In the genomic region with DNA sequence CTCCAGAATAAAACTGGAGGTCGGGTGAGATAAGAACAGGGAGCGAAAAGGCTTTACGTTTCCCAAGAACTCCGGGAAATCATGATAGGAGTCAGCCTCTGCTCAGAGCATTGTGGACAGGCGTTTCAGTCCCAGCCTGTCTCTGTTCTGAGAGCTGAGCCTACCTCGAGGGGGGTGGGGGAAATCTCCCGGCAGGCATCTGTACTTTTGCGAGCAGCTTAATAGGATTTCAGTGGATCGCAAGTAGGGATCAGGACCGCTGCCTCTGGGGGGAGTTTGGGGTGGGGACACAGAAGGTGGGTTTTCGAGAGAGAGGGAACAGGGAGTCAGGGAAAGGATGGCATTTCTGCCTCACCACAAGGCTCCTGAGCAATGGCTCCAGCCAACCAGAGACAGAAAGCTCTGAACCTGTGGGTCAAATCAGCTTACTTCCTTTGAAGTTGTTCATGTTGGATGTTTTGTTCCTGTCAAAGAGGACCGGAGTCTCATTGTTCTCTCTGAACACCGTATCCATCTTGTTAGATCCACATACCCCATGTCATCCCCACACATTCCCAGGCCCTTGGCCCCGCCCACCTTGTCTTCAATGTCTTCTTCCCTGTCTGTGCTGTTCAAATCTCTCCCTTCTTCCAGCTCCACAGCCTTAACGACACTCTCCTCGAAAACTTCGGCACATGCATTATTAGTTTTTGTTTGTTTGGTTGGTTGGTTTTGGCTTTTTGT, we compare ENCODE assay signal across 12 mouse cellular contexts.
DNase-seq lines count a peak whose midpoint lies in the region; ATAC-seq and TF ChIP-seq lines count a peak whose summit lies in the region.
"Had no signal": no experiment of that assay in that cellular context is flagged by ENCODE, and none has a peak within 500 bp of the region (broad histone marks: within the 10 kb centered on the region; RNA-seq: fewer than 3 reads in every experiment).

No protein-coding gene starts in this region.

- H3K27ac ChIP-seq in kidney, embryonic 15.5 days = no peak overlapping the region
- no peak overlapping the region for H3K27ac ChIP-seq in embryonic facial prominence, embryonic 13.5 days
- H3K27ac ChIP-seq in midbrain, embryonic 11.5 days (ENCODE audit: low read depth, low read length) = no peak overlapping the region
- H3K27ac ChIP-seq in kidney, adult 2 months (ENCODE audit: insufficient read depth, low read depth, low read length) = no peak overlapping the region
- H3K27ac ChIP-seq: lung, embryonic 15.5 days had no signal

- H3K4me1 ChIP-seq in kidney, embryonic 15.5 days = peaks cover 26% of the 10 kb centered on the region
- peaks cover 4% of the 10 kb centered on the region; the same call in 1 of the 2 replicates for H3K4me1 ChIP-seq in embryonic facial prominence, embryonic 13.5 days
- H3K4me1 ChIP-seq in midbrain, embryonic 11.5 days (ENCODE audit: control insufficient read depth, insufficient read depth, low read length) = peaks cover 4% of the 10 kb centered on the region
- no peaks in the 10 kb centered on the region for H3K4me1 ChIP-seq in kidney, adult 2 months (ENCODE audit: control insufficient read depth, insufficient read depth, low read length)
- H3K4me1 ChIP-seq: lung, embryonic 15.5 days had no signal

- H3K36me3 ChIP-seq in kidney, embryonic 15.5 days = no peaks in the 10 kb centered on the region
- H3K36me3 ChIP-seq in embryonic facial prominence, embryonic 13.5 days = no peaks in the 10 kb centered on the region
- no peaks in the 10 kb centered on the region for H3K36me3 ChIP-seq in midbrain, embryonic 11.5 days (ENCODE audit: control insufficient read depth, insufficient read depth, low read length)
- H3K36me3 ChIP-seq in kidney, adult 2 months (ENCODE audit: control insufficient read depth, insufficient read depth, low read length) = no peaks in the 10 kb centered on the region
- H3K36me3 ChIP-seq: lung, embryonic 15.5 days had no signal

- no peak for TF ChIP-seq POLR2A in kidney, adult 2 months (IDR thresholded peaks at IDR 0.05; ENCODE audit: low read depth, low read length)

- no peak overlapping the region for H3K4me3 ChIP-seq in kidney, embryonic 15.5 days (replicated peaks)
- no peak overlapping the region for H3K4me3 ChIP-seq in embryonic facial prominence, embryonic 13.5 days
- H3K4me3 ChIP-seq in midbrain, embryonic 11.5 days (ENCODE audit: low read depth, low read length) = peak overlapping the region; percentile 15; the same call in 1 of the 2 replicates
- H3K4me3 ChIP-seq in kidney, adult 2 months (ENCODE audit: insufficient read depth, low read depth, low read length) = no peak overlapping the region
- H3K4me3 ChIP-seq: lung, embryonic 15.5 days had no signal

- H3K9ac ChIP-seq in kidney, embryonic 15.5 days = no peak overlapping the region
- no peak overlapping the region for H3K9ac ChIP-seq in embryonic facial prominence, embryonic 13.5 days
- peak overlapping the region; percentile 10; the same call in 1 of the 2 replicates for H3K9ac ChIP-seq in midbrain, embryonic 11.5 days (ENCODE audit: low read length)
- H3K9ac ChIP-seq: lung, embryonic 15.5 days had no signal

- H3K4me2 ChIP-seq in kidney, embryonic 15.5 days = peak overlapping the region; percentile 33; the same call in 1 of the 2 replicates
- peak overlapping the region; percentile 41 for H3K4me2 ChIP-seq in embryonic facial prominence, embryonic 13.5 days
- peak overlapping the region; percentile 32 for H3K4me2 ChIP-seq in midbrain, embryonic 11.5 days
- H3K4me2 ChIP-seq: lung, embryonic 15.5 days had no signal

- peaks cover 34% of the 10 kb centered on the region for H3K27me3 ChIP-seq in kidney, embryonic 15.5 days
- peaks cover 13% of the 10 kb centered on the region; the same call in 1 of the 2 replicates for H3K27me3 ChIP-seq in embryonic facial prominence, embryonic 13.5 days
- H3K27me3 ChIP-seq in midbrain, embryonic 11.5 days (ENCODE audit: control insufficient read depth, insufficient read depth, low read length) = no peaks in the 10 kb centered on the region
- H3K27me3 ChIP-seq in kidney, adult 2 months (replicated peaks; ENCODE audit: control insufficient read depth, insufficient read depth, low read length) = no peaks in the 10 kb centered on the region

- no peak for ATAC-seq in kidney, embryonic 15.5 days (replicated peaks; ENCODE audit: low FRiP score)
- ATAC-seq in embryonic facial prominence, embryonic 13.5 days (ENCODE audit: insufficient number of reproducible peaks, insufficient read depth, low FRiP score, low TSS enrichment, low read depth) = no peak
- peak; percentile 50; the same call in 1 of the 2 replicates for ATAC-seq in midbrain, embryonic 11.5 days (ENCODE audit: low FRiP score)

- 29% methylated on average over 17 of the region's 17 CpGs for WGBS in kidney, embryonic 15.5 days
- WGBS in embryonic facial prominence, embryonic 13.5 days = 19% methylated on average over 17 of the region's 17 CpGs
- WGBS in midbrain, embryonic 11.5 days = 14% methylated on average over 17 of the region's 17 CpGs
- 34% methylated on average over 17 of the region's 17 CpGs for WGBS in kidney, adult 2 months

- no peak for DNase-seq in kidney, postnatal 14 days
- peak; percentile 93 for DNase-seq in midbrain, embryonic 11.5 days (ENCODE audit: low spot score, missing footprints)
- DNase-seq in retina, embryonic 14.5 days (ENCODE audit: low spot score) = peak; percentile 24
- DNase-seq in cerebellum, postnatal 36 days = no peak
- no peak for DNase-seq in kidney, adult 2 months
- DNase-seq in right cerebral cortex, postnatal 14 days = no peak
- DNase-seq: cerebellum, adult 9-10 months; kidney, postnatal 36 days; right cerebral cortex, postnatal 4 days had no signal

- no peak for TF ChIP-seq CTCF in kidney, adult 2 months (conservative IDR thresholded peaks at IDR 0.05; ENCODE audit: insufficient read depth, insufficient read length, low read depth, low read length)

- no peaks in the 10 kb centered on the region for H3K9me3 ChIP-seq in kidney, embryonic 15.5 days (replicated peaks)
- no peaks in the 10 kb centered on the region for H3K9me3 ChIP-seq in embryonic facial prominence, embryonic 13.5 days
- no peaks in the 10 kb centered on the region for H3K9me3 ChIP-seq in midbrain, embryonic 11.5 days (ENCODE audit: control insufficient read depth, low read length)
- H3K9me3 ChIP-seq: lung, embryonic 15.5 days had no signal

Comparison
In these comparisons a context has a peak if more than half of its experiments do, and no peak if none do; other contexts are left out.
1. DNase-seq: peak in midbrain, embryonic 11.5 days (single experiment) and retina, embryonic 14.5 days (single experiment); none in kidney, postnatal 14 days (single experiment), cerebellum, postnatal 36 days (0 of 2), kidney, adult 2 months (single experiment) and right cerebral cortex, postnatal 14 days (single experiment).
2. Peak in every context shown above with its lines, with median percentiles within 50 percentile points of each other: H3K4me2 ChIP-seq.